Mouse (Mus musculus) testis, adult 2 months (tissue): Measurements from ENCODE around the gene Slc22a12. TPM values are rescaled to one million over a fixed set of nuclear protein-coding genes. Genes with fewer than 3 reads are reported as not detected.

Experiments
- H3K27ac ChIP-seq: fragments of 200-500 bp; 2 replicates; pipeline ENCODE4 v1.5.1; 2012; ENCODE audit warnings: low read depth, low read length; ENCODE audit not compliant: control insufficient read depth, insufficient read depth
- H3K27me3 ChIP-seq: fragments of 200-500 bp; 2 replicates; pipeline ENCODE4 v1.6.1; 2012; ENCODE audit warnings: mild to moderate bottlenecking, low read length, moderate library complexity; ENCODE audit not compliant: control insufficient read depth, insufficient read depth
- H3K36me3 ChIP-seq: fragments of 200-500 bp; 2 replicates; pipeline ENCODE4 v1.6.1; 2012; ENCODE audit warnings: mild to moderate bottlenecking, low read length; ENCODE audit not compliant: control insufficient read depth, insufficient read depth
- H3K4me1 ChIP-seq: fragments of 200-500 bp; 2 replicates; pipeline ENCODE4 v1.6.1; 2012; ENCODE audit warnings: low read length; ENCODE audit not compliant: control insufficient read depth, insufficient read depth
- H3K4me3 ChIP-seq: fragments of 200-500 bp; 2 replicates; pipeline ENCODE4 v1.5.1; 2012; ENCODE audit warnings: low read depth, mild to moderate bottlenecking, low read length, moderate library complexity, mixed read lengths; ENCODE audit not compliant: control insufficient read depth
- CTCF ChIP-seq: fragments of 200-500 bp; IDR thresholded peaks from 2 replicates; pipeline ENCODE4 v1.5.1; 2012; ENCODE audit warnings: low read depth, mild to moderate bottlenecking, inconsistent platforms, low read length, moderate library complexity; ENCODE audit not compliant: control insufficient read depth, insufficient read depth, insufficient replicate concordance
- POLR2A ChIP-seq: fragments of 200-500 bp; IDR thresholded peaks from 2 replicates; pipeline ENCODE4 v1.6.1; 2012; ENCODE audit warnings: low read depth, mild to moderate bottlenecking, inconsistent platforms, low read length, moderate library complexity; ENCODE audit not compliant: control insufficient read depth
- polyA plus RNA-seq: library from polyadenylated mRNA; depleted of rRNA; stranded (reverse); fragments of >200 nt; gene quantifications from 2 replicates; pipeline ENCODE4 v1.2.3, GENCODE M21; 2012

Gene Slc22a12
- polyA plus RNA-seq, 1 experiment: 6.9 TPM

GRCm38 (mm10) chr19:6560246-6560815 lies 17.5 kb upstream of the Slc22a12 start:
- Histone ChIP-seq H3K27me3 (no peaks in the 10 kb centered on the region), H3K4me1 (no peaks in the 10 kb centered on the region), H3K27ac (no peak overlapping the region), H3K36me3 (no peaks in the 10 kb centered on the region), H3K4me3 (no peak overlapping the region)
- TF ChIP-seq POLR2A (no peak), CTCF (no peak)

GRCm38 (mm10) chr19:6559576-6559975 lies 16.7 kb upstream of the Slc22a12 start:
- no peak overlapping the region for H3K4me3 ChIP-seq
- H3K4me1 ChIP-seq: no peaks in the 10 kb centered on the region
- no peak overlapping the region for H3K27ac ChIP-seq
- H3K27me3 ChIP-seq: no peaks in the 10 kb centered on the region
- TF ChIP-seq POLR2A: no peak
- no peak for TF ChIP-seq CTCF
- H3K36me3 ChIP-seq: no peaks in the 10 kb centered on the region

- Histone ChIP-seq H3K4me3 (no peak overlapping the region), H3K27ac (no peak overlapping the region), H3K27me3 (no peaks in the 10 kb centered on the region), H3K4me1 (no peaks in the 10 kb centered on the region; the same call in 1 of the 2 replicates), H3K36me3 (no peaks in the 10 kb centered on the region)
- TF ChIP-seq POLR2A (no peak), CTCF (no peak)
These were observed 11.2 kb upstream of the Slc22a12 start for GRCm38 (mm10) chr19:6553819-6554582.

GRCm38 (mm10) chr19:6553174-6553573 lies 10.3 kb upstream of the Slc22a12 start:
- TF ChIP-seq POLR2A: no peak
- no peak for TF ChIP-seq CTCF
- Histone ChIP-seq H3K4me1 (no peaks in the 10 kb centered on the region; the same call in 1 of the 2 replicates), H3K27ac (no peak overlapping the region), H3K27me3 (no peaks in the 10 kb centered on the region), H3K4me3 (no peak overlapping the region), H3K36me3 (no peaks in the 10 kb centered on the region)

GRCm38 (mm10) chr19:6552302-6553028 lies 9.6 kb upstream of the Slc22a12 start:
- Histone ChIP-seq H3K36me3 (no peaks in the 10 kb centered on the region), H3K4me3 (no peak overlapping the region), H3K27me3 (no peaks in the 10 kb centered on the region), H3K4me1 (no peaks in the 10 kb centered on the region; the same call in 1 of the 2 replicates), H3K27ac (no peak overlapping the region)
- no peak for TF ChIP-seq POLR2A
- TF ChIP-seq CTCF: peak; percentile 65; the same call in 1 of the 2 replicates

GRCm38 (mm10) chr19:6551215-6551614 lies 8.4 kb upstream of the Slc22a12 start:
- TF ChIP-seq POLR2A (no peak), CTCF (no peak)
- no peaks in the 10 kb centered on the region for H3K36me3 ChIP-seq
- no peak overlapping the region for H3K27ac ChIP-seq
- H3K4me3 ChIP-seq: no peak overlapping the region
- no peaks in the 10 kb centered on the region for H3K27me3 ChIP-seq
- H3K4me1 ChIP-seq: no peaks in the 10 kb centered on the region; the same call in 1 of the 2 replicates

- Histone ChIP-seq H3K4me1 (no peaks in the 10 kb centered on the region; the same call in 1 of the 2 replicates), H3K27me3 (no peaks in the 10 kb centered on the region), H3K4me3 (no peak overlapping the region), H3K36me3 (no peaks in the 10 kb centered on the region), H3K27ac (no peak overlapping the region)
- TF ChIP-seq POLR2A: no peak
- no peak for TF ChIP-seq CTCF
These were observed 6.7 kb upstream of the Slc22a12 start for GRCm38 (mm10) chr19:6549566-6549965.
